Mouse (Mus musculus) neural tube, embryonic 11.5 days (tissue): ENCODE measurements around the gene Adck2. TPM values are rescaled to one million over a fixed set of nuclear protein-coding genes. Genes with fewer than 3 reads are reported as not detected.

Source experiments
- ATAC-seq: fragments of 200-750 bp; cut with Nextera tagmentation; 2 replicates; pipeline ENCODE4 v1.8.0; 2017; ENCODE audit warnings: moderate number of reproducible peaks, mild to moderate bottlenecking, moderate TSS enrichment, moderate library complexity; ENCODE audit not compliant: insufficient read depth, low FRiP score, low TSS enrichment
- DNase-seq: peaks from one replicate; pipeline ENCODE4 v3.0.0-alpha.2; 2015; ENCODE audit warnings: low spot score
- H3K27ac ChIP-seq: fragments of 300-500 bp; sonication (generic); 2 replicates; pipeline ENCODE4 v1.5.1; 2014; ENCODE audit warnings: low read depth, mild to moderate bottlenecking, low read length
- H3K27me3 ChIP-seq: fragments of 300-500 bp; sonication (generic); 2 replicates; pipeline ENCODE4 v1.6.1; 2014; ENCODE audit warnings: mild to moderate bottlenecking, low read length, mixed read lengths; ENCODE audit not compliant: control insufficient read depth, insufficient read depth
- H3K36me3 ChIP-seq: fragments of 300-500 bp; sonication (generic); 2 replicates; pipeline ENCODE4 v1.6.1; 2014; ENCODE audit warnings: mild to moderate bottlenecking, low read length, moderate library complexity, mixed read lengths; ENCODE audit not compliant: control insufficient read depth, insufficient read depth
- H3K4me1 ChIP-seq: fragments of 300-500 bp; sonication (generic); 2 replicates; pipeline ENCODE4 v1.6.1; 2014; ENCODE audit warnings: low read length, mixed read lengths; ENCODE audit not compliant: control insufficient read depth, insufficient read depth
- H3K4me2 ChIP-seq: fragments of 300-500 bp; sonication (generic); 2 replicates; pipeline ENCODE4 v1.6.1; 2014; ENCODE audit warnings: low read depth, mild to moderate bottlenecking, moderate library complexity
- H3K4me3 ChIP-seq: fragments of 300-500 bp; sonication (generic); 2 replicates; pipeline ENCODE4 v1.5.1; 2014; ENCODE audit warnings: low read depth, low read length
- H3K9ac ChIP-seq: fragments of 300-500 bp; sonication (generic); 2 replicates; pipeline ENCODE4 v1.6.1; 2014; ENCODE audit warnings: mild to moderate bottlenecking, low read length
- H3K9me3 ChIP-seq: fragments of 300-500 bp; sonication (generic); 2 replicates; pipeline ENCODE4 v1.6.1; 2016; ENCODE audit warnings: low read length; ENCODE audit not compliant: control insufficient read depth
- whole genome bisulfite sequencing: fragments of 180-500 bp; shearing (Covaris S2); extraction: QIAGEN DNeasy Blood & Tissue Kit; methylation state at CpG from one replicate; pipeline ENCODE4 v1.1.7; 2014; 5-methylcytosine and 5-hydroxymethylcytosine counted together
- polyA plus RNA-seq: library from polyadenylated mRNA; unstranded; fragments of >200 nt; fragmentation: Nextera tagmentation; extraction: Ambion mirVana; gene quantifications from 2 replicates; pipeline ENCODE4 v1.2.1, GENCODE M21; 2014

The Adck2 gene
- 28.9 and 32.3 TPM in 2 replicates for polyA plus RNA-seq

DNA sequence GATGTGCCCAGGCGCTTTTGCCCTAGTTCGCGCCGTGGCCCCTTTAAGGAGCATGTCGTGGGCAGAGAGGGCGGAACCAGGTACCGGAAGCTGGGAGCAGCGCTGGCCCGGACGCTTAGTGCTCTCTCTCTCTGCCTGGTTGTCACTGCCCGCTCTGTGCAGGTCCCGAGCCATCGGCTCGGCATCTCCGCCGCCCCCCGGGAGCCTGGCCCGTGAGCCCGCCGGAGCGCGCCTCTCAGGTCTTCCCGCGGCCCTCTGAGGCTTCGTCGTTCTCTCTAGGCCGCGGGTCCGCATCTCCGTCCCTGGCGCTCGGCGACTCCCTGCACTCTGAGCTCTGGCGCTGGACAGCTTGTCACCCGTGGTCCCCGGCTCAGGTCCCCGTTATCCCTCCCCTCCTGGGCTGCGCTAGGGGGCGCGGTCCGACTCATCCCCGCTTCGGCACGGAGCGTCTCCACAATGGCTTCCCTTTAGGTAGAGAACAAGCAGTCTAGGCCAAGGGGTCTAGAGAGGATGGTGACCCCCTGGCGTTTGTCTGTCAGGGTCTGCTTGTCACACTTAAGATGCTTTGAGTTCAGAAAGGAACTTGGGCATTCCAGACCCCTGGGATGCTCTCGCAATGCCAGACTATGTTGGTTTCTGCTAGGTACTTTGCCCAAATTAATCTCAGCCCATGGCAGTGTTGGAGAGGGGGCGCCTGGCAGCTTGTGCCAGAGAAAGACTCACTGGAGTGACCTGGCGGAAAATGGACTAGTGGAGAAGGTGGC lies at the start of gene Adck2:
Gene Adck2 (plus strand): TSS at position 83 of the 764 bp plus-strand sequence.
- H3K36me3 ChIP-seq, result no peaks in the 10 kb centered on the region
- WGBS, result 2% methylated on average over 39 of the region's 49 CpGs
- H3K27ac ChIP-seq, result peak within 1 kb of the TSS; percentile 91
- peak; percentile 86 for DNase-seq
- H3K4me1 ChIP-seq, result peaks cover 3% of the 10 kb centered on the region; the same call in 1 of the 2 replicates
- H3K27me3 ChIP-seq, result no peaks in the 10 kb centered on the region
- no peaks in the 10 kb centered on the region for H3K9me3 ChIP-seq
- H3K9ac ChIP-seq, result peak within 1 kb of the TSS; percentile 86
- ATAC-seq, result peak; percentile 92
- H3K4me3 ChIP-seq, result peak within 1 kb of the TSS; percentile 71
- peak within 1 kb of the TSS; percentile 62 for H3K4me2 ChIP-seq

DNA sequence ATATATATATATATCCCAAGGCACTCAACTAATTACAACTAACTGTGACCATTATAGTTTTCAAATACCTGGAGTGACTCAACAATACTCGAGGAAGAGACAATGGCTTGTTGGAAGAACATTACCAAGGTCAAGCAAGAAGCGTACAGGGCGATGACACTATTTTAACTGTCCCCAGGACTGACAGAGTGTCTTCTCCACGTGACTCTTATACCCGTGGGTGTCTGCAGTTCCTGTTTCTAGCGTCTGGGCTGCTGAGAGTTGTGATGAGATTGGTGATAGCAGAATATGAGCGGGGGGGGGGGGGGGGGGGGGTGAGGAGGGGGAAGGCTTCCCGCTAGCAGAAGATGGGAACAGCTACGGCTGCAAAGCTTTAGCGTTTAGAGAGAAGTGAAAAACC lies 46.9 kb upstream of the Adck2 start:
- ATAC-seq (no peak), DNase-seq (no peak)
- 78% methylated on average over 9 of the region's 10 CpGs for WGBS
- peaks cover 9% of the 10 kb centered on the region for H3K36me3 ChIP-seq
- H3K4me2 ChIP-seq, result no peak overlapping the region
- peaks cover 15% of the 10 kb centered on the region for H3K4me1 ChIP-seq
- no peak overlapping the region for H3K4me3 ChIP-seq
- no peaks in the 10 kb centered on the region for H3K27me3 ChIP-seq
- H3K27ac ChIP-seq, result no peak overlapping the region
- H3K9me3 ChIP-seq, result no peaks in the 10 kb centered on the region
- no peak overlapping the region for H3K9ac ChIP-seq

DNA sequence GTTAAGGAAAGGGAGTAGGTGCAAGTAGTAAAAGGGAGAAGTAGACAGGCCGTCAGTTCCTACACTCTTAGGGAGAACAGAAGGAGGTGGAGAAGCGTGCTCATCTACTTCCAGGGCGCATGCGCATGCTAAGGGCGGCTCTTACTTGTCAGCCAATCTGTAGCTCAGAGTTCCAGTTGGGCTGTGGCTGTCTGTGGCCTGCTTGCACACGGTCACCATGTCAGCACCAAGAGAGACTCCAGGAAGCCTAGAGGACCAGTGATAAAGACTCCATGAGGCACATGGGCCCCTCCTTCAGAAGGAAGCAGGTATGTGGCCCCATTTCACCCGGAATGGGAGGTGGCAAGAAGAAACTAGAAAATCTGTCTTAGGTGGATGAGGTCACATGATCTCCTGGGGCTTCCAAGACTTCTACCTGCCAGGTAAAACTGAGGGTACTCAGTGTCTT lies 46.3 kb upstream of the Adck2 start:
- Histone ChIP-seq H3K27ac (no peak overlapping the region), H3K9me3 (no peaks in the 10 kb centered on the region), H3K27me3 (no peaks in the 10 kb centered on the region), H3K4me2 (no peak overlapping the region), H3K36me3 (peaks cover 5% of the 10 kb centered on the region), H3K4me1 (peaks cover 15% of the 10 kb centered on the region), H3K9ac (no peak overlapping the region), H3K4me3 (no peak overlapping the region)
- ATAC-seq (no peak), DNase-seq (no peak)
- 91% methylated on average over 7 of the region's 7 CpGs for WGBS

DNA sequence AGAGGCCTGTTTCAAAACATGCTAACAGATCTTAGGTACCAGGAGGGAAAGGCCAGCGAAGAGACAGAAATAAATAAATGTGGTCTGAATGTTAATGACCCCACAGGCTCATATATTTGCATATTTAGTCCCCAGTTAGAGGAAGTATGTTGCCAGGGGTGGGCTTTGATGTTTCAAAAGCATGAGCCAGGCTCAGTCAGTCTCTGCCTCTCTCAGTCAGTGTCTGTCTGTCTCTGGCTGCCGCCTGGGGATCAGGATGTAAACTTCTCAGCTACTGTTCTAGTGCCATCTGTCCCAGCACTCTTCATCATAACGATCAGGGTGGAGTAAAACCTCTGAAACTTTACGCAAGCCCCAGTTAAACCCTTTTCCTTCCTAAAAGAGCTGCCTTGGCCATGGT lies 45.9 kb upstream of the Adck2 start:
- no peaks in the 10 kb centered on the region for H3K27me3 ChIP-seq
- peak overlapping the region; percentile 56; the same call in 1 of the 2 replicates for H3K27ac ChIP-seq
- no peak overlapping the region for H3K9ac ChIP-seq
- DNase-seq, result no peak
- no peak for ATAC-seq
- H3K9me3 ChIP-seq, result no peaks in the 10 kb centered on the region
- peaks cover 15% of the 10 kb centered on the region for H3K4me1 ChIP-seq
- H3K4me3 ChIP-seq, result no peak overlapping the region
- 53% methylated on average over 4 of the region's 4 CpGs for WGBS
- peaks cover 5% of the 10 kb centered on the region for H3K36me3 ChIP-seq
- H3K4me2 ChIP-seq, result no peak overlapping the region

DNA sequence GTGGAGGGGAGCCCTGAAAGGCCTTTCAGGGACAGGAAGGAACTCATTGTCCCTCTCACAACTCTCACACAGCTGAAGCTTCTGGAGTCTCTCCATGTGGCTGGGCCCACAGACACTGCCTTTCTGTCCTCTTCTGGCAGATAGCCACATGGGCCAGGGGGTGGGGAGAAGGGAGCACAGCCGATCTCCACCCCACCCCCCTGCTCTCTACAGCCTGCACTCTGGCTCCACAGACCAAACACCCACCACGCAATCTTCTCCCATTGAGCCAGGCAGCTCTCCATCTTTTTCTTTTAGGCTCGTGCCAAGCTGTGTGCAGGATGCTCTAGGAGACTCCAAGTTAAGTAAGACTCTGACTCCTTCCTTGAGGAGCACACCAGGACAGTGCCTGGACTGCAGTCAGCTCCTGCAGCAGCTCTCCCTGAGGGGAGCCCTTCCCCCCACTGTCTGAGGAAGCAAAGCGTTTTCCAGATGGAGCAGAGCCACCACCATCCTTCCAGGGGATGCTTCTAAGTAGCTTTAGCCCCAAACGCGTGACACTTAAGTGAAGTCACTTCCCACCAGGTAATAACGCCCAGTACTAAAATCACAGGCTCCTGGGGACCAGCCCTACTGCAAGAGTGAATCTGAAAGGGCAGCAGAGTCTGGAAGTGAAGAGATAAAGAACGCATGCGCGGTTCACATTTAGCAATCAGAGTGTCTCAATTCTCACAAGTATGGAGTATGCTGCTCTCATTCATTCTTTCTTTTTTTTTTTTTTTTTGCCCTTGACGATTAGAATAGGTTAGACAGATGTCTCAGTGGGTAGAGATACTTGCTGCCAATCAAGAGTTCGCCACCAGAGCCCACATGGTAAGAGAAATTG lies 44.8 kb upstream of the Adck2 start:
- Histone ChIP-seq H3K27ac (peak overlapping the region; percentile 56), H3K36me3 (no peaks in the 10 kb centered on the region), H3K4me3 (no peak overlapping the region), H3K9me3 (peaks cover 1% of the 10 kb centered on the region; the same call in 1 of the 2 replicates), H3K4me2 (no peak overlapping the region), H3K27me3 (no peaks in the 10 kb centered on the region), H3K4me1 (peaks cover 15% of the 10 kb centered on the region), H3K9ac (peak overlapping the region; percentile 37)
- DNase-seq (peak; percentile 46), ATAC-seq (peak; percentile 38)
- WGBS, result 46% methylated on average over 12 of the region's 12 CpGs

DNA sequence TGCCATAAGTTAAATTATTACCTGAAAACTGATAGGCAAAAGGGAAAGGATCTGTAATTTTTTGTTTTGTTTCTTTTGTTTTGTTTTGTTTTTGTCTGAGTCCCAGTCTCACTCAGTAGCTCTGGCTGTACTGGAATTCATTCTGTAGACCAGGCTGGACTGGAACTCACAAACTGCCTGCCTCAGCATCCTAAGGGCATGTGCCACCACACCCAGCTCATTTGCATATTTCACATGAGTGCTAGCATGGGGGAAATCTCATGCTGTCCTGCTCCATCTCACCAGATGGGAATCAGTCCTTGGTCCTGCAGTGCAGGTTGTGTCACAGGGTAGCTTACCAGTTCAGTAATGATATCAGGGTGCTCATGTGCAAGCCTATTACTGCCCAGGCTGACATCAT lies 38.7 kb upstream of the Adck2 start:
- H3K4me3 ChIP-seq, result no peak overlapping the region
- H3K4me2 ChIP-seq, result no peak overlapping the region
- H3K36me3 ChIP-seq, result no peaks in the 10 kb centered on the region
- no peak overlapping the region for H3K27ac ChIP-seq
- no peaks in the 10 kb centered on the region for H3K27me3 ChIP-seq
- ATAC-seq (no peak), DNase-seq (no peak)
- H3K9me3 ChIP-seq, result peaks cover 3% of the 10 kb centered on the region; the same call in 1 of the 2 replicates
- H3K4me1 ChIP-seq, result peaks cover 11% of the 10 kb centered on the region
- H3K9ac ChIP-seq, result no peak overlapping the region

DNA sequence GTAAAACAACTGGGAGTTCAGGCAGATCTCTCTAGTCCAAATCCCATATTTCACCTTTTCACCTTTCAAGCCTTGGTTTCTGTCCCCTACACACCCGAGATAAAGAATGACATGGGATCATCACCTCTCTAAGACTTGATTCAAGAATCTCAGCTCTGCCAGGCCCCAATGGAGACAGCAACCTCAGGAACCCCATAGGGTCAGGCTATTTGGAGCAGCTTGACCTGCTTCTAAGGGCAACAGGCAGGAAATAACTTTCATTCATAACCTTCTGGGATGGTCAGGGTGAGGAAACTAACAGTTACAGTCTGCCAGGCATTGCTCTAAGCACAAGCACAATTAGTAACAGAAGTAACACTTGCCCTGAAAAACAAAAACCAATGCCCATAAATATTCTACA lies 37.1 kb upstream of the Adck2 start:
- Histone ChIP-seq H3K9ac (no peak overlapping the region), H3K36me3 (no peaks in the 10 kb centered on the region), H3K27ac (no peak overlapping the region), H3K27me3 (no peaks in the 10 kb centered on the region), H3K4me3 (no peak overlapping the region), H3K4me1 (peaks cover 21% of the 10 kb centered on the region), H3K4me2 (no peak overlapping the region), H3K9me3 (peaks cover 3% of the 10 kb centered on the region; the same call in 1 of the 2 replicates)
- ATAC-seq (no peak), DNase-seq (no peak)
- 65% methylated on average over 1 of the region's 1 CpGs for WGBS

DNA sequence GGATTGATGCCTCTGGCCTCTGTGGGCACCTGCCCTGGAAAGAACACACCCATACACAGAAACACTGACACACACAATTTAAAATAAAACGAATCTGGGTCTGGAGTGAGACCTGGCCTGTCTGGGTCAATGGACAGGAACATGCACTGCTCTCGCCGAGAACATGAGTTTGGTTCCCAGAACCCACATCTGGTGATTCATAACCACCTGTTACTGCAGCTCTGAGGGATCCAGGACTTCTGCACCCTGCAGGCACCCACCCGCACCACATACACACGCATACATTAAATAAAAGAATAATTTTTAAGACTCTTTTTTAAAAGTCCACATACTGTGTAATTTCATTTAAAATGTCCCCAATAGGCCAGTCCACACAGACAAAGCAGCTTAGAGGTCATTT lies 36.4 kb upstream of the Adck2 start:
- DNase-seq, result no peak

More for the DNA sequence above, 36.4 kb upstream of the Adck2 start:
- WGBS, result 95% methylated on average over 5 of the region's 5 CpGs
- Histone ChIP-seq H3K9me3 (peaks cover 3% of the 10 kb centered on the region; the same call in 1 of the 2 replicates), H3K4me1 (peaks cover 21% of the 10 kb centered on the region), H3K27ac (no peak overlapping the region), H3K4me3 (no peak overlapping the region), H3K4me2 (no peak overlapping the region), H3K9ac (no peak overlapping the region), H3K36me3 (no peaks in the 10 kb centered on the region), H3K27me3 (no peaks in the 10 kb centered on the region)
- ATAC-seq, result no peak
